In genomic region chr13:49087420-49087819, GRCm38 (mm10) we compare ENCODE assay signal across 10 mouse cellular contexts.
DNase-seq lines count a peak whose midpoint lies in the region; ATAC-seq lines count a peak whose summit lies in the region.
"Had no signal": no experiment of that assay in that cellular context is flagged by ENCODE, and none has a peak within 500 bp of the region (broad histone marks: within the 10 kb centered on the region; RNA-seq: fewer than 3 reads in every experiment).

No protein-coding gene starts in this region.

- H3K4me3 ChIP-seq in heart, embryonic 12.5 days = no peak overlapping the region
- H3K4me3 ChIP-seq in heart, embryonic 15.5 days = no peak overlapping the region
- H3K4me3 ChIP-seq: lung, embryonic 15.5 days had no signal

- H3K4me1 ChIP-seq in heart, embryonic 12.5 days (replicated peaks) = peaks cover 17% of the 10 kb centered on the region
- peaks cover 18% of the 10 kb centered on the region for H3K4me1 ChIP-seq in heart, embryonic 15.5 days (replicated peaks)
- H3K4me1 ChIP-seq: lung, embryonic 15.5 days had no signal

- H3K27me3 ChIP-seq in heart, embryonic 12.5 days (replicated peaks) = no peaks in the 10 kb centered on the region
- H3K27me3 ChIP-seq in heart, embryonic 15.5 days = no peaks in the 10 kb centered on the region
- H3K27me3 ChIP-seq: lung, embryonic 15.5 days had no signal

- H3K4me2 ChIP-seq in heart, embryonic 12.5 days = no peak overlapping the region
- H3K4me2 ChIP-seq in heart, embryonic 15.5 days = no peak overlapping the region
- H3K4me2 ChIP-seq: lung, embryonic 15.5 days had no signal

- DNase-seq in heart, adult 18-20 months = peak; percentile 68 to 78
- DNase-seq in MN1 (ENCODE audit: low spot score) (peak; percentile 33), adipocyte (ENCODE audit: low spot score) (no peak)
- DNase-seq in cerebellum, adult 9-10 months = peak; percentile 64
- DNase-seq in ovary, adult 18-20 months (ENCODE audit: low spot score) = no peak
- no peak for DNase-seq in layer of hippocampus, adult 8-10 months (ENCODE audit: low spot score in 2 of 2)
- DNase-seq: retina, postnatal 1 day had no signal

- no peak overlapping the region; the same call in 1 of the 2 replicates for H3K27ac ChIP-seq in heart, embryonic 12.5 days (ENCODE audit: poor library complexity, severe bottlenecking)
- H3K27ac ChIP-seq in heart, embryonic 15.5 days = peak overlapping the region; percentile 59
- H3K27ac ChIP-seq: lung, embryonic 15.5 days had no signal

- no peaks in the 10 kb centered on the region for H3K9me3 ChIP-seq in heart, embryonic 12.5 days (replicated peaks)
- no peaks in the 10 kb centered on the region for H3K9me3 ChIP-seq in heart, embryonic 15.5 days (replicated peaks)
- H3K9me3 ChIP-seq: lung, embryonic 15.5 days had no signal

- ATAC-seq in heart, embryonic 12.5 days (ENCODE audit: insufficient number of reproducible peaks, low FRiP score) = no peak
- ATAC-seq in heart, embryonic 15.5 days (replicated peaks; ENCODE audit: insufficient number of reproducible peaks, insufficient read depth, low FRiP score, low read depth) = no peak

- 51% methylated on average over 7 of the region's 7 CpGs for WGBS in heart, embryonic 12.5 days
- WGBS in heart, embryonic 15.5 days = 33% methylated on average over 7 of the region's 7 CpGs

- H3K9ac ChIP-seq in heart, embryonic 12.5 days = no peak overlapping the region
- no peak overlapping the region for H3K9ac ChIP-seq in heart, embryonic 15.5 days
- H3K9ac ChIP-seq: lung, embryonic 15.5 days had no signal

- no peaks in the 10 kb centered on the region for H3K36me3 ChIP-seq in heart, embryonic 12.5 days
- no peaks in the 10 kb centered on the region for H3K36me3 ChIP-seq in heart, embryonic 15.5 days
- H3K36me3 ChIP-seq: lung, embryonic 15.5 days had no signal

Comparison
In these comparisons a context has a peak if more than half of its experiments do, and no peak if none do; other contexts are left out.
1. DNase-seq: peak in heart, adult 18-20 months (2 of 2), MN1 (single experiment) and cerebellum, adult 9-10 months (single experiment); none in ovary, adult 18-20 months (single experiment), layer of hippocampus, adult 8-10 months (0 of 2) and adipocyte (single experiment).